Mouse (Mus musculus): ENCODE results near the gene Dact3. TPM values are rescaled to one million over a fixed set of nuclear protein-coding genes. Genes with fewer than 3 reads are reported as not detected.
A peak's percentile ranks its signal among the peaks of the same experiment; 100 is the strongest.

Gene Dact3
- total RNA-seq, 2 experiments from 2014 or later, result 8.7 to 9.4 TPM

DNA sequence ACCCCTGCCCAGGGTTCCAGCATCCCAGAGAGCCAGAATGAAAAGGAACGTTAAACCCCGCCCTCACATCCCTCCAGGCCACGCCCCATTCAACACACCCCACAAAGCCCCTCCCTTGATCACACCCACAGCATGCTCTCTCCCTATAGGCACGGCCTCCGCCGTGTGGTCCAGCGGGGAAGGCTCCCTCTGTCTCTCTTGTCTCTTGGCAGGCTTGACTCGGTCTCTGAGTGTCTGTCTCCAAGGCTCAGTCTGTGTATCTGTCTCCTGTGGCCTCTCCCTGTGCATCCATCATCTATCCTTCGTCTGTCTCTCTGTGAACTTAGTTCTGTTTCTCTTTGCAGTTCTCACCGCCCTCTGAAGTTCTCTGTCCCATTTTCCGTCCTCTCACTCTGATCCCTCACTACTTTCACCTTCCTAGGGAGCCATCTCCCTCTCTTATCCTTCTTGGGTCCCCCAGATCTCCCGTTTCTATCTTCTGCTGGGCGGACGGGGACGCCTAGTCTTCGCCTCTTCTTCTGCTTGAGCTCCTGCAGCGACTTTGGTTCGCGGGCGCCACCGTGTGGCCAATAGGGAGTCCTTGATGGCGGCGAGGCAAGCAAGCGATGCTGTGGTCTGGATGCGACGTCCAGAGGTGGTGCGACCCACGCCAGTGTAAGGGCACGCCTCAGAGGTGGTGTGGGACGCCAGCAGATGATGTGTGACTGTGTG, 16.7 kb downstream of the Dact3 start, which contains the start of gene Gng8:
Gene Gng8, plus strand, starts transcription at position 146 of the 711 bp plus-strand sequence.
- peak; percentile 88 to 92 for DNase-seq

DNA sequence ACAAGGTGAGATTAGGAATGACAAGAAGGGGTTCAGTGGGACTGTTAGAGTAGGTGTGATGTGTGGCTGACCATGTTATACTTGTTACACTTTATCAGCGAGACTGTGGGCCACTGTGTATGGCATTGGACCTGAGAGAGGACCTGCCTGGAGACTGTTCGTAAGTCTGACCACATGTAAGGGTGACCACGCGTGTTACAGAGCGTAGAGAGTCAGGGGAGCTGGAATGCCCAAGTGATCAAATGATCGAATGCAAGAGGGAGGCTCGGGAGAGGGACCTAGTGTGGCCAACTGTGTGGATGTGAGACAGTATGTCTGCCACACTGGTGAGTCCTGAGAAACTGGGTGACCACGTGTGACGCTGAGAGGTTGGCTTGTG, 17.2 kb downstream of the Dact3 start:
- no peak for DNase-seq

DNA sequence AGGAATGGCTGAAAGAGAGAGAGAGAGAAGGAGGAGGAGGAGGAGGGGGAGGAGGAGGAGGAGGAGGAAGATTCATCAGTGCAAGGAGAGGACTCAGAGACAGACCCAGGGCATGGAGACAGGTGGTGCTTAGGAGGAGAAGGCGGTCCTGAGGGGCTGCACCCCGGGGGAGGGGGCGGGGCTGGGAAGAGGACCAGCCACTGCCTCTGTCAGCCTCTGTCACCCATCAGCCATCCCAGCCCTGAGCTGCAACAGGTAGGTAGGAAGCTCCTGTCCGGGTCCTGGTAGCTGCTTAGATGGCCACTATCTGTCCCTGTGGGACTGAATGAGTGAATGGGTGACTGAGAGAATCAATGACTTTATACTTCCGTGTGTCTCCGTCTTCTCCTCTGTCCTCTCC, 18.5 kb downstream of the Dact3 start:
- no peak for DNase-seq

DNA sequence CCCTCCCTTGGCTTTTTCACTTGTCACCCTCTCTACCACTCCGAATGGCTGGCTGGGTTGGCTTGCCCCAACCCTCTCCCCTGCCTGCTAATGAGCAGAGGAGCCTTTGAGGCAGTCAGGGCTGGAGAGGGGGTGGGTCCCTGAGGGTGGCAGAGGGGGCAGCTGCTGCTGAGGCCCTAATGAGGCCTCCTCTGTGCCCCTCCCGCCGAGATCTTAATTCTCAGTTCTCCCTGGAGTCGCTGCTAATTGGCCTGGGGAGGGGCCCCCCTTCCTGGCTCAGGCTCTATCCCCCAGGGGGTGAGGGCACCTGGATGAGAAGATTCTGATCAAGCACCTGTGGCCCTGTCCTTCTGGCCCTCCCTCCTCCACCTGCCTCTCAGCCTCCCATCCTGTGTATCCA, 19.2 kb downstream of the Dact3 start:
- DNase-seq, result no peak

DNA sequence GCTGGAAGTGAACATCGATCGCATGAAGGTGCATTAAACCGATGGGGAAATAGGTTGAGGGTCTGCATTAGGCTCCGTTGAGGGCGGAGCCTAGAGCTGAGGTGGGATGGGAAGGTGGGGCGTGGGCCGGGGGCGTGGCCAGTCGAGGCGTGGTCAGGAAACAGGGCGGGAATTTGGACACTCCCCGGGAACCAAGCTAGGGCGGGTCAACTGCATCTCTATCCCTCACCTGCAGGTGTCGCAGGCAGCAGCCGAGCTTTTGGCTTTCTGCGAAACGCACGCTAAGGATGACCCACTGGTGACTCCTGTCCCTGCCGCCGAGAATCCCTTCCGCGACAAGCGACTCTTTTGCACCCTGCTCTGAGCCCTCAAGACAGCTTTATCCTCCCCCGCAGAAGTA, 19.9 kb downstream of the Dact3 start:
- peak; percentile 83 to 88 for DNase-seq

DNA sequence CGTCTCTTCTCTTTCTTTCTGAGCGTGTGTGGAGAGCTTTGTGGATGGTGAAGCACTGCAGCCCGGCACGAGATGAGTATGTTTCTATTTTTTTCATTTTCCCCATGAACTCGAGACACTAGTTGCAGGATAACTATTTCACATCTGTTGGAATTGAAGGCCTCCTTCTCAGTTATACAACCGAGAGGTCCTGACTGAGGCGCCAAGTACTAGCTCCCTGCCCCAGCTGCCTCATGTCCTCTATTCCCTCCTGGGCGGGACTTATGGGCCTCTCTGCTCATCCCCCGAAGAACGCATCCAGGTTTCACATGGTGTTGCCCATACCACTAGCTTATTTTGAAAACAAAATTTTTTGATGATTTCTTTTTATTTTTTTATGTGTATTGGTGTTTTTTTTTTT, 20.4 kb downstream of the Dact3 start:
- peak in 1 of 2 experiments; percentile 34 for DNase-seq

DNA sequence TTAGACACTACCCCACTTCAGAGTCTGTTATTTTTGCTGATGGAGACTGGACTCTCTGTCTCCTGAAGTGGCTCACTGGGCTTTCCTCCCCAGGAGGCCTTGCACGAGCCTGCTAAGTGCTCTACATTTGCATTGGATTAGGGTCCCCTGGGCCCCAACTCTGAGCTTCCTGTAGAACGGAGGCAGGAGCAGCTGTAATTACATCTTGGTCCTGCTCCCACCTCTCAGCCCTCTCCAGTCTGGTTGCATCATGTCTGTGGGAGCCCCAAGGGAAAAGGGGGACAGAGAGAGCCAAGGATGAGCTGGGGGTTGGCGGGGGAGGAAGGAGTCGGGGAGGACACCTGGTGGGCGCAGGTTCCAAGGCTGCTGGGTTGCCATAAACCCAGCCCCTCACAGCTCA, 25.4 kb downstream of the Dact3 start:
- peak in 1 of 2 experiments; percentile 52 for DNase-seq

DNA sequence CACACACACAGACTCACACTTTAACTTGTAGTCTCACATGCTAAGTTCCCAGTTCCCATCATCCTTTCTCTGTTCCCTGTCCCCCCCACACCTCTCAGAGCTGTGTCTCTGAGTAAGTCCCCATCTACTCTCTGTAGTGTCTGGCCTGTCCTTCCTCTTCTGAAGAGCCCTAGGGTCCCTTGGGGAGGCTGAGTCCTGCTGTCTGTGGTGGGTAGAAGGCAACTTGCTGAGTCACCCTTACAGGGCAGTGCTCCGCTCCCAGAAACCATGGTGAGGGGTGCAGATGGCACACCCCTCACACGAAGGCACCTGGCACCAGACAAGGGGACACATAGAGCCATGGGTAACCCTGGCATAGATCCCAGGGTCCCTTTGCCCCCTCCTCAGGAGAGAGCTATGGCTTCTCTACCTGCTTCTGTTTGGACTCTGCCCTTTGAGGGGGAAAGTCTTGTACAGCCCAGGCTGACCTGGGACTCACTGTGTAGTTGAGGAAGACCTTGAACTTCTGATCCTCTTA, 28.4 kb downstream of the Dact3 start:
- DNase-seq, result no peak

DNA sequence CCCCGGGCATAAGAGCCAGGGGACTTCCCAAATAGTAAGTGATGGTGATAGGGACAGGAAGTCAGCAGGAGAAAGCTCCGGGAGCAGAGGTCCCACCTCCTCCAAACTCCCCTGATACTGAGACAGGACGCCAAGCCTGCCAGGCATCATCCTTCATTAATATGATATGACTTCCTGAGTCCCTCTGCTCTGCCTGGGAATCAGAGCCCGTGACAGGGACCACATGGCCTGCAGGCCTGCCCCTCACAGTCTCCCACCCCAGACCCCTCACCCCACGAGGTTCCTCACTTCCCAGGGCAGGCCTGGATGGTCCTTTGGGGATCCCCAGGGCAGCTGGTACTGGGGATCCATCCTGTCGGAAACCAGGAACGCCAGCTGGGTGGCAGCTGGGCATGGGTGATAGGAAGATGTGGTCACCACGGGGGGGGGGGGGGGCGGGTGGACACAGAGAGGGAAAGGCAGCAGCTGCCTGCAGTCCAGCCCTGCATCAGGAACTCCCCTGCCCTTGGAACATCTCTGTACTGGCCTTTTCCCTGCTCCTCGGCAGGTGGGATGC, 29.1 kb downstream of the Dact3 start:
- no peak for DNase-seq

DNA sequence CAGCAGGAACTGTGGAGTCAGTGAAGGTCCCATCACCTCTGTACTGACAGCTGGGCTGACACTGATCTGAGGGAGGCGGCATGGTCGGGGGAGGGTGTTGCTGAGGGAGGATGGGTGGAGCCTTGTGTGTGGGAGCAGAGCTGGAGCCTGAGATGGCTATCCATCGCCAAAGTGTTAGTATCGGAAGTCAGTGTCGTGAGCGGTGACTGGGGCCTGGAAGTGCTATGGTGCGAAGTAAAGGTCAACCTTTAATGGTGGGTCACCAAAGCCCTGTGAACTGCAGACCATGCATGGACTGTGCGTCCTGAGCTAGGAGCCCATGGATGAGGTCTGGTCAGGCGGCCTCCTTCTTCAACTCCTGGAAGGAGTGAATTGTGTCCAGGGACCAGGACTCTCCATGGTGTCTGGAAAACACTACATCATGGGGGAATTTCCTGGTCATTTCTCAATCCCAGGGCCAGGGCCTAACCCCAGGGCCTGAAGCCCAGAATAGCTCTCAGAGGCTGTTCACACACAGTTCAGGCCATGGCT, 30.4 kb downstream of the Dact3 start:
- DNase-seq, result peak; percentile 70 to 80

DNA sequence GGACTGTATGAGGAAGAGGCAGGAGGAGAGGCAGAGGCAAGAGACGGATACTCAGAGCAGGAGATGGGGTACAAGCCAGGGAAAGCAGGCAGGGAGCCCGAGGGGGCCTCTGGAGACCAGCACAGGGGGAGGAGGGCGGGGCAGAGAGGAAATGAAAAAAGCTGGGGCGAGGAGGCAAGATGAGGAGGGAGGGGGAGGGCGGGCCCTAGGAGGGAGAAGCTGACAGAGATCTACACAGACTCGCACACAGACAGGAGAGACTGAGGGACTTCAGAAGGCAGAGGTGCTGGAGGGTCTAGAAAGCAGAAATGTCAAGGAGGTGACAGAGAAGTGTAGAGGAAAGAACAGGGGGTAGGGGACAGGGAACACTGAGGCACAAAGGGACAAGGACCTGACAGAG, 31.2 kb downstream of the Dact3 start, which contains the start of gene Ptgir:
Gene Ptgir, plus strand, starts transcription at position 210 of the 400 bp plus-strand sequence.
- peak; percentile 88 to 90 for DNase-seq

DNA sequence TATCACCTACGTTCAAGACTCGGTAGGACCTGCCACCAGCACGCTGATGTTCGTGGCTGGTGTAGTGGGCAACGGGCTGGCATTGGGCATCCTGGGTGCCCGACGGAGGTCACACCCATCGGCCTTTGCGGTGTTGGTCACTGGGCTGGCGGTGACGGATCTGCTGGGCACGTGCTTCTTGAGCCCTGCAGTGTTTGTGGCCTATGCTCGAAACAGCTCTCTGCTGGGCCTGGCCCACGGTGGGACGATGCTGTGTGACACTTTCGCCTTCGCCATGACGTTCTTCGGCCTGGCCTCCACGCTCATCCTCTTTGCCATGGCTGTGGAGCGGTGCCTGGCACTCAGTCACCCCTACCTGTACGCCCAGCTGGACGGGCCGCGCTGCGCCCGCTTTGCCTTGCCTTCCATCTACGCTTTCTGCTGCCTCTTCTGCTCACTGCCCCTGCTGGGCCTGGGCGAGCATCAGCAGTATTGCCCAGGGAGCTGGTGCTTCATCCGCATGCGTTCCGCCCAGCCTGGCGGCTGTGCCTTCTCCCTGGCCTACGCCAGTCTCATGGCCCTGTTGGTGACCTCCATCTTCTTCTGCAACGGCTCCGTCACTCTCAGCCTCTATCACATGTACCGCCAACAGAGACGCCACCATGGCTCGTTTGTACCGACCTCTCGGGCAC, 31.9 kb downstream of the Dact3 start:
- no peak for DNase-seq

DNA sequence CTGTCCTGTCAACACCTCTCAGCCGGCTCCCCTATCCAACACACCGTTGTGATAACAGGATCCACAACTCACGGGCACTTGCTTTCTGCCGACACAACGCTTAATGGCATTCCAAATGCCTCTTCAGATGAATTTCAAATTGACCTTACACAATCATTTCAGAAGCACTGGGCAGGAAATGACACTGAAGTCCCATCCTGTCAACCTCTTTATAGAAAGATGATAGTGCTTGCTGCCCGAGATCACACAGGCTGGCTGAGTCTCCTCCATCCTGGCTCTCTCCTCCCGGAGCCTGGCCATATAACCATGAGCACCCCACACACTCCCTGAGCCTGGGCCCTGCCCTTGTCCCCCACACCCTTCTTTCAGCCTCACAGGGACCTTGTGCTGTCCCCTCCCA, 32.7 kb downstream of the Dact3 start:
- peak in 1 of 2 experiments; percentile 20 for DNase-seq

DNA sequence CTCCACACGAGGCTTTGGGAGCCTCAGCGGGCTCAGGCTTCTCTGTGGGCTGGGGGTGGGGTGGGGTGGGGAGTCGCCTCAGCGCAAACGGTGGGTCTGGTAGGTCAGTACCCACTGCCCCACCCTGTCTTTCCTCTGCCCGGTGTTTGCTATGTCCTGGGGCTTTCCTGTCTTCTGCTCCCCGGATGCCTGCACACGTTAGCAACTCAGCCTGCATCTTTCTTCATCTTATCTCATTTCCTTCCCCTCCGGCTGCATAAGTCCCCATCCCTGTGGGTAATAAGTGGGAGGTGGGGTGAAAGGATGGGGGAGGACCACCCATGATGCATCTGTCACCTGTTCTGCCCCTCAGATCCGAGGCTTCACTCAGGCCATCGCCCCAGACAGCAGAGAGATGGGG, 33.2 kb downstream of the Dact3 start:
- no peak for DNase-seq

DNA sequence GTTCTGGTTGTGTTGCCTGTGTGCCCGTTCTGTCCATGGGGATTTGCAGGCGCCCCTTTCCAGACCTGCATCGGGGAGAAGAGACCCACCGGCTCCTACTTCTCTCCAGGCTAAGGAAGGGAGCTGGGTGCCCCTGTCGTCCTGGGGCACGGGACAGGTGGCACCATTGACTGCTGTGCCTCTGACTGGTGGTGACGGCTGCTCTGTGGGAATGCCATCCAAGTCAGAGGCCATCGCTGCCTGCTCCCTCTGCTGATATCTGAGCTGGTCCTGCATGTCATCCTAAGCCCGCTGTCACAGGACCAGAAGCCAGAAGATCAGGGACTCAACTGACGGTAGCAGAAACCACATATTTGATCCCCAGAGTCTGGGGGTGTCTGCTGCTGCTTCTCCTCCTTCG, 33.7 kb downstream of the Dact3 start:
- no peak for DNase-seq

DNA sequence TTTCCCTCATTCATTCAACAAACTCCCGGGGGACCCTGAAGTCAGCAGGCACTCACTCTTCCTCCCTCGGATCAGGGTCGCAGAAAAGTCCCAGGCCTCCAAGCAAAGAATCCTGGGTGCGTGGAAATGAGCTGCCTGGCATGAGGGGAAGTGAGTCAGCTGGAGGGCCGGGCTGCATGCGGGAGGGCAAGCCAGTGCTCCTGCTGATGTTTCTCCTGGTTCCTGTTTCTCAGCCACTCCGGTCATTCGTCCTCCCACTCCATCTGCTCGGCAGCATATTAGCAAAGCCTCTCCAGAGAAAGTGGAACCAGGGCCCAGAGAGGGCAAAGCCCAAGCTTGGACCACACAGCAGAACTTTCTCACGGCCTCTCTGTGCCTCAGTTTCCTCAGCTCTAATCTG, 34.8 kb downstream of the Dact3 start:
- DNase-seq, result peak in 1 of 2 experiments; percentile 60

DNA sequence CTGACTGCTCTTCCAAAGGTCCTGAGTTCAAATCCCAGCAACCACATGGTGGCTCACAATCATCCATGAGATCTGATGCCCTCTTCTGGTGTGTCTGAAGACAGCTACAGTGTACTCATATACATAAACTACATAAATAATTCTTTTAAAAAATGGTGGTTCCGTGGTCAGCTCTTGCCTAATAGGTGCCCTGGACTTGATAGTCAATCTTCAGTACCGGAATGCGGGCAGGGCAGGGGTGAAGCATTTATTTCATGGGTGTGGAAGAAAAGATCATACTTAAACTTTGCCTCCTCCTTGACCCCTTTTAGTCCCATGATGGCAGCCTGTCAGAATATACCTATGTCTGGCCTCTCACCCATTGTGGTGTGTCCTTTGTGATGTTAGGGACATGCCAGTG, 36.8 kb downstream of the Dact3 start:
- DNase-seq, result no peak

DNA sequence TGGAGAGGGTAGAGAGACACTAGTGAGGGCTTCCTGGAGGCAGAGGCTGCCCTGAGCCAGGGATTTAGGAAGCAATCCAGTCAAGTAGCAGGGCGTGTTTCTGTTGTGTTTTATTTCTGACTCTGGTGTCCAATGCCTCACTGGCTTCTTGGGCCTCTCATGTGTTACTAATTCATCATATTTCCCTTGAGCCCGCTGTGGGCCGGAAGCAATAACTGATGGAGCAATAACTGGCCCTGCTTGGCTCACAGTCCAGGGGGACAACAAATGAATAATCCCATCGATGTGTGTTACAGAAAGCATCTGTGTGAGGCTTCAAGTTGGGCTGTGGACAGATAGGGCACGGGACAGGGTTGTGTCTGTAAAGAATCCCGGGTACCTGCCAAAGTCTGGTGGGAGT, 37.2 kb downstream of the Dact3 start:
- peak; percentile 68 to 83 for DNase-seq

DNA sequence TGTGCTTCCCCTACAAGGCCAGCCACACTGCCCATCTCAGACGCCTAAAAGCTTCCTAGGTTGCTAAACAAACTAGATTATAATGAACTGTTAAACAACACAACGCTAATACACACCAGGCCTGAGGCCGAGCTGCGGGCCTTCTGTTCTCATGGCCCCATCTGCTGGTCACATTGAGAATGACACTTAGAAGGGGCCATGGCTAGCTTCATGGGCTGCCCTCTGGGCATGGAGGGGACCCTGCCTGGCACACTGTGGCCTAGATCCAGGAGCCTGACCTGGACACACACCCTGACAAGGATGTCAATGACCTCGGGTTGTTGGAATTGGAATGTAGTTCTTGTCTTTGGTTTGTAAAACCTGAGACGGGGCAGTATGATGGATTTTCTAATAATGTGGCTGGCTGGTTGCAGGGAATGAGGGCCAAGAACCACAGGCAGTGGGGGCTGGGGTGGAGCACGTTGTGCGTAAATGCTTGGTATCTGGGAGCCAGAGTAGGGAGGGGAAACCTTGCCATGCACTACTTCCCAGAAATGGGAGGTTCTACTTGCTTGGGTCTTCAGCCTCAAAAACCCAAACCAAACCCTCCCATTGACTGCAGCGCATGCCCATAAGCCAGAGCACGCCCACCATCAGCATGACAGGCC, 38.8 kb downstream of the Dact3 start:
- DNase-seq, result peak; percentile 77 to 88

DNA sequence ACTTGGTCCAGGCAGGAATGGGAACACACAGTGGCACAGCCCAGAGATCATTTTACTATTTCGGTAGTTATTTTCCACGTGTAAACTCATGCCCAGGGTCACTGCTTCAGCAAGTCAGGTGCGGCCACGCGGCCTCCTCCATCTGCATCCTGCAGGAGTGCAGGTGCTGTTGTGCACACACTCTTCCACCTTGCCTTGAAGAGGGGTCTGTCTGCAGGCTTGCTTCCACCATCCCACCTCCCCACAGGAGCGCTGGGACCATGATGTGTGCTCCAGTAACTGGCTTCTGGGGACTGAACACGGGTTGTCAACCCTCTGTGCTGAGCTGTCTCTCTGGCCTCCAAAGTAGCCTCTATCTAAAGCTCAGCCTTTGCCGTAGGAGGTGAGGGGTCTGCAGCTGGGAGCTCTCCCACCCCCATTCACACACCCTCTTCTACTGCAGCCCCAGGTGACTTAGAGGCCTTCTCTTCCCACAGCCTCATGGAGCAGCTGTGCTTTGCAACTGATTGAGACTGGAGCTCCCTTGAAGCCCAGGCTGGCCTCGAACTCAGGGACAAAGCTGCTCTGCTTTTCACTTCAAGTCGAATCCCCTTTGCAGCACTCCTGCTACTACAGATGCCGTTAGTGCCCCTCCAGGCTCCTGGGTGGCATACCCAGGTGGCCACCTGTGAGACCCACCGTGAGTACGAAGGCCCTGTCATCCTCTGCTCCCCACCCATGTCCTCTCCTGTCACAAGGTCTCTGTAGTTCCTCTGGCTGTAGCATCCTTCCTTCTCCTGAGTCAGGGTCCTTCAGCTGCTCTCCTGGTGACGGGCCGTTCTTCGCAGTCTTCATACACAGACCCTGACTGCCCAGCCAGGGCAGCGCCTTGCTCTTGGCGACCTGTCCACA, 39.6 kb downstream of the Dact3 start:
- DNase-seq, result no peak

All from heart, adult 18-20 months (tissue).